Mouse (Mus musculus) midbrain, embryonic 12.5 days (tissue): Measurements from ENCODE around the gene Mtif2. TPM values are rescaled to one million over a fixed set of nuclear protein-coding genes. Genes with fewer than 3 reads are reported as not detected.

Experiments
- ATAC-seq: fragments of 200-750 bp; cut with Nextera tagmentation; 2 replicates; pipeline ENCODE4 v1.8.0; 2017; ENCODE audit warnings: low read depth, moderate TSS enrichment, moderate library complexity; ENCODE audit not compliant: low FRiP score
- H3K27ac ChIP-seq: fragments of 300-500 bp; sonication (generic); replicated peaks from 2 replicates; pipeline ENCODE4 v1.5.1; 2016; ENCODE audit warnings: mild to moderate bottlenecking
- H3K27me3 ChIP-seq: fragments of 300-500 bp; sonication (generic); 2 replicates; pipeline ENCODE4 v1.6.1; 2016; ENCODE audit warnings: mild to moderate bottlenecking
- H3K36me3 ChIP-seq: fragments of 300-500 bp; sonication (generic); 2 replicates; pipeline ENCODE4 v1.6.1; 2016
- H3K4me1 ChIP-seq: fragments of 300-500 bp; sonication (generic); 2 replicates; pipeline ENCODE4 v1.6.1; 2016
- H3K4me2 ChIP-seq: fragments of 300-500 bp; sonication (generic); replicated peaks from 2 replicates; pipeline ENCODE4 v1.6.1; 2016; ENCODE audit warnings: mild to moderate bottlenecking, moderate library complexity
- H3K4me3 ChIP-seq: fragments of 300-500 bp; sonication (generic); 2 replicates; pipeline ENCODE4 v1.5.1; 2016; ENCODE audit warnings: mild to moderate bottlenecking
- H3K9ac ChIP-seq: fragments of 300-500 bp; sonication (generic); replicated peaks from 2 replicates; pipeline ENCODE4 v1.6.1; 2016; ENCODE audit warnings: mild to moderate bottlenecking, moderate library complexity
- H3K9me3 ChIP-seq: fragments of 300-500 bp; sonication (generic); 2 replicates; pipeline ENCODE4 v1.6.1; 2016; ENCODE audit warnings: mild to moderate bottlenecking
- WGBS: fragments of 180-500 bp; shearing (Covaris S2); methylation state at CpG from one replicate; pipeline ENCODE4 v1.1.7; 2016; 5-methylcytosine and 5-hydroxymethylcytosine counted together
- polyA plus RNA-seq: library from polyadenylated mRNA; unstranded; fragments of >200 nt; fragmentation: Nextera tagmentation; extraction: Ambion mirVana; gene quantifications from 2 replicates; pipeline ENCODE4 v1.2.1, GENCODE M21; 2016

Gene Mtif2
- polyA plus RNA-seq, result 48.7 and 56.2 TPM in 2 replicates

GRCm38 (mm10) chr11:29525988-29526794, at the start of gene Mtif2:
Mtif2 (plus strand) TSS chr11:29526408.
- H3K4me1 ChIP-seq, result peaks cover 9% of the 10 kb centered on the region
- peak within 1 kb of the TSS; percentile 83 for H3K9ac ChIP-seq
- H3K9me3 ChIP-seq, result no peaks in the 10 kb centered on the region
- H3K36me3 ChIP-seq, result peaks cover 13% of the 10 kb centered on the region
- H3K27ac ChIP-seq, result peak within 1 kb of the TSS; percentile 83
- ATAC-seq, result peak; percentile 98
- WGBS, result 3% methylated on average over 47 of the region's 47 CpGs
- H3K4me3 ChIP-seq, result peak within 1 kb of the TSS; percentile 68
- peak within 1 kb of the TSS; percentile 69 for H3K4me2 ChIP-seq
- no peaks in the 10 kb centered on the region for H3K27me3 ChIP-seq

- ATAC-seq, result no peak
- H3K9me3 ChIP-seq, result no peaks in the 10 kb centered on the region
- no peak overlapping the region for H3K27ac ChIP-seq
- no peaks in the 10 kb centered on the region for H3K4me1 ChIP-seq
- WGBS, result 89% methylated on average over 1 of the region's 1 CpGs
- peaks cover 20% of the 10 kb centered on the region for H3K36me3 ChIP-seq
- H3K4me3 ChIP-seq, result no peak overlapping the region
- H3K27me3 ChIP-seq, result no peaks in the 10 kb centered on the region
- no peak overlapping the region for H3K9ac ChIP-seq
- no peak overlapping the region for H3K4me2 ChIP-seq
These were observed 33.1 kb upstream of the Mtif2 start for GRCm38 (mm10) chr11:29493135-29493534.

GRCm38 (mm10) chr11:29496962-29497361, 29.2 kb upstream of the Mtif2 start:
- peaks cover 35% of the 10 kb centered on the region for H3K36me3 ChIP-seq
- no peaks in the 10 kb centered on the region for H3K4me1 ChIP-seq
- ATAC-seq, result no peak
- no peaks in the 10 kb centered on the region for H3K27me3 ChIP-seq
- H3K9me3 ChIP-seq, result no peaks in the 10 kb centered on the region
- H3K4me2 ChIP-seq, result no peak overlapping the region
- no peak overlapping the region for H3K9ac ChIP-seq
- no peak overlapping the region for H3K27ac ChIP-seq
- 98% methylated on average over 3 of the region's 3 CpGs for WGBS
- H3K4me3 ChIP-seq, result no peak overlapping the region

- H3K4me2 ChIP-seq, result no peak overlapping the region
- H3K4me1 ChIP-seq, result no peaks in the 10 kb centered on the region
- no peaks in the 10 kb centered on the region for H3K9me3 ChIP-seq
- H3K27ac ChIP-seq, result no peak overlapping the region
- no peak overlapping the region for H3K9ac ChIP-seq
- H3K27me3 ChIP-seq, result no peaks in the 10 kb centered on the region
- no peak overlapping the region for H3K4me3 ChIP-seq
- H3K36me3 ChIP-seq, result peaks cover 38% of the 10 kb centered on the region
- WGBS, result 91% methylated on average over 10 of the region's 10 CpGs
- no peak for ATAC-seq
These were observed 22.0 kb upstream of the Mtif2 start for GRCm38 (mm10) chr11:29503948-29504893.

GRCm38 (mm10) chr11:29504899-29505625, 21.1 kb upstream of the Mtif2 start:
- Histone ChIP-seq H3K9me3 (no peaks in the 10 kb centered on the region), H3K4me1 (no peaks in the 10 kb centered on the region), H3K27ac (no peak overlapping the region), H3K4me2 (no peak overlapping the region), H3K27me3 (no peaks in the 10 kb centered on the region), H3K4me3 (no peak overlapping the region), H3K36me3 (peaks cover 32% of the 10 kb centered on the region), H3K9ac (no peak overlapping the region)
- ATAC-seq, result no peak
- 96% methylated on average over 2 of the region's 2 CpGs for WGBS

- no peak for ATAC-seq
- Histone ChIP-seq H3K27me3 (no peaks in the 10 kb centered on the region), H3K4me2 (no peak overlapping the region), H3K4me3 (no peak overlapping the region), H3K36me3 (peaks cover 12% of the 10 kb centered on the region), H3K4me1 (0 out of 2 replicates have a peak, but pooled peaks cover 4% of the 10 kb centered on the region), H3K27ac (no peak overlapping the region), H3K9ac (no peak overlapping the region), H3K9me3 (no peaks in the 10 kb centered on the region)
- 98% methylated on average over 1 of the region's 1 CpGs for WGBS
These were observed 16.8 kb upstream of the Mtif2 start for GRCm38 (mm10) chr11:29509421-29509820.

- Histone ChIP-seq H3K36me3 (0 out of 2 replicates have a peak, but pooled peaks cover 4% of the 10 kb centered on the region), H3K9me3 (no peaks in the 10 kb centered on the region), H3K27ac (no peak overlapping the region), H3K4me3 (no peak overlapping the region), H3K4me1 (0 out of 2 replicates have a peak, but pooled peaks cover 4% of the 10 kb centered on the region), H3K27me3 (no peaks in the 10 kb centered on the region), H3K4me2 (no peak overlapping the region), H3K9ac (no peak overlapping the region)
- WGBS, result 87% methylated on average over 4 of the region's 4 CpGs
- ATAC-seq, result no peak
These were observed 13.2 kb upstream of the Mtif2 start for GRCm38 (mm10) chr11:29512818-29513535.

- Histone ChIP-seq H3K4me2 (peak overlapping the region; percentile 63), H3K27ac (peak overlapping the region; percentile 49; the same call in 1 of the 2 replicates), H3K4me3 (peak overlapping the region; percentile 60), H3K9me3 (no peaks in the 10 kb centered on the region), H3K36me3 (0 out of 2 replicates have a peak, but pooled peaks cover 4% of the 10 kb centered on the region), H3K9ac (peak overlapping the region; percentile 56), H3K4me1 (0 out of 2 replicates have a peak, but pooled peaks cover 4% of the 10 kb centered on the region), H3K27me3 (no peaks in the 10 kb centered on the region)
- no peak for ATAC-seq
- 33% methylated on average over 10 of the region's 10 CpGs for WGBS
These were observed 11.9 kb upstream of the Mtif2 start for GRCm38 (mm10) chr11:29514325-29514681.

- H3K4me2 ChIP-seq, result peak within 1 kb of the TSS; percentile 63
- H3K4me3 ChIP-seq, result peak within 1 kb of the TSS; percentile 60
- H3K4me1 ChIP-seq, result 0 out of 2 replicates have a peak, but pooled peaks cover 4% of the 10 kb centered on the region
- no peaks in the 10 kb centered on the region for H3K27me3 ChIP-seq
- peak within 1 kb of the TSS; percentile 56 for H3K9ac ChIP-seq
- ATAC-seq, result peak; percentile 100
- 4% methylated on average over 40 of the region's 40 CpGs for WGBS
- no peaks in the 10 kb centered on the region for H3K9me3 ChIP-seq
- H3K27ac ChIP-seq, result peak within 1 kb of the TSS; percentile 49; the same call in 1 of the 2 replicates
- H3K36me3 ChIP-seq, result 0 out of 2 replicates have a peak, but pooled peaks cover 4% of the 10 kb centered on the region
These were observed 11.4 kb upstream of the Mtif2 start, which contains the start of gene Prorsd1 for GRCm38 (mm10) chr11:29514682-29515412. Prorsd1 (minus strand) TSS chr11:29515033.

- Histone ChIP-seq H3K9ac (no peak overlapping the region), H3K9me3 (no peaks in the 10 kb centered on the region), H3K4me1 (no peaks in the 10 kb centered on the region), H3K36me3 (peaks cover 56% of the 10 kb centered on the region), H3K27me3 (no peaks in the 10 kb centered on the region), H3K27ac (no peak overlapping the region), H3K4me2 (no peak overlapping the region), H3K4me3 (no peak overlapping the region)
- 94% methylated on average over 1 of the region's 1 CpGs for WGBS
- ATAC-seq, result no peak
These were observed 12.0 kb downstream of the Mtif2 start for GRCm38 (mm10) chr11:29538201-29538600.
